Mouse (Mus musculus) lung, adult 2 months (tissue): ENCODE measurements at regions not wholly inside any gene's neighbourhood (a gene's known extent, or its start where the extent isn't known, plus 50 kb on each side); places are given as distances from the start of the nearest gene placed in this dataset.

Experiments used
- CTCF ChIP-seq: fragments of 200-500 bp; IDR thresholded peaks from 2 replicates; pipeline ENCODE4 v1.5.1; 2011; ENCODE audit warnings: mild to moderate bottlenecking, low read length, control low read depth; ENCODE audit not compliant: insufficient read depth
- POLR2A ChIP-seq: fragments of 200-500 bp; IDR thresholded peaks from 2 replicates; pipeline ENCODE4 v1.6.1; 2011; ENCODE audit warnings: low read depth, mild to moderate bottlenecking, control low read depth, low read length, borderline replicate concordance; ENCODE audit errors: extremely low read depth

DNA sequence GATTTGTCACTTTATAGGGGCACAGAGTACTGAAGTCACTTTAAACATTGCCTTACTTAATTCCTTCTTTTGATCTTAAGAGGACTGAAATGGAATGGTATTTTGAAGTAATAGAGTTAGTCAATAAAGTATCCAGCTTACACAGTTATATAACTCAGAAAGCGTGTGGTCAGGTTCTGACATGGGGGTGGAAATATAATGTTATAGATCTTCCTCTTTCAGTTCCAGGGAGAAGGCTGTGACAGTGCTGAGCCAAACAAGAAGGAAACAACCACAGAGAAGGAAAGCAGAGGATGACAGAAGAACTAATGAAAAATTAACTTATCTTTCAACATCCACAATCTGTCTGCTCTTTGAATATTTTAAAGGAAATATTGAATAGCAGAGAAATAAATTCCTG is 399.4 kb upstream of the Atp2b1 start:
- TF ChIP-seq CTCF (no peak), POLR2A (no peak)
